Mouse (Mus musculus) forebrain, embryonic 16.5 days (tissue): ENCODE measurements around the gene Rab3d. TPM values are rescaled to one million over a fixed set of nuclear protein-coding genes. Genes with fewer than 3 reads are reported as not detected.

Experiments
- ATAC-seq: fragments of 200-750 bp; cut with Nextera tagmentation; 2 replicates; pipeline ENCODE4 v1.8.0; 2017; ENCODE audit warnings: mild to moderate bottlenecking, moderate library complexity
- H3K27ac ChIP-seq: fragments of 300-500 bp; sonication (generic); 2 replicates; pipeline ENCODE4 v1.5.1; 2014; ENCODE audit warnings: low read length, control low read depth
- H3K27me3 ChIP-seq: fragments of 300-500 bp; sonication (generic); replicated peaks from 2 replicates; pipeline ENCODE4 v1.6.1; 2014; ENCODE audit warnings: low read length; ENCODE audit not compliant: control insufficient read depth, insufficient read depth
- H3K36me3 ChIP-seq: fragments of 300-500 bp; sonication (generic); 2 replicates; pipeline ENCODE4 v1.6.1; 2014; ENCODE audit not compliant: control insufficient read depth, insufficient read depth
- H3K4me1 ChIP-seq: fragments of 300-500 bp; sonication (generic); replicated peaks from 2 replicates; pipeline ENCODE4 v1.6.1; 2014; ENCODE audit warnings: low read length; ENCODE audit not compliant: control insufficient read depth, insufficient read depth
- H3K4me2 ChIP-seq: fragments of 300-500 bp; sonication (generic); 2 replicates; pipeline ENCODE4 v1.6.1; 2014; ENCODE audit warnings: mild to moderate bottlenecking, low read length, control low read depth
- H3K4me3 ChIP-seq: fragments of 300-500 bp; sonication (generic); replicated peaks from 2 replicates; pipeline ENCODE4 v1.5.1; 2014; ENCODE audit warnings: mild to moderate bottlenecking, low read length, control low read depth
- H3K9ac ChIP-seq: fragments of 300-500 bp; sonication (generic); replicated peaks from 2 replicates; pipeline ENCODE4 v1.6.1; 2014; ENCODE audit warnings: low read depth, low read length, control low read depth
- H3K9me3 ChIP-seq: fragments of 300-500 bp; sonication (generic); 2 replicates; pipeline ENCODE4 v1.6.1; 2016; ENCODE audit warnings: low read length; ENCODE audit not compliant: control insufficient read depth
- WGBS: fragments of 180-500 bp; shearing (Covaris S2); extraction: QIAGEN DNeasy Blood & Tissue Kit; methylation state at CpG from one replicate; pipeline ENCODE4 v1.1.7; 2014; 5-methylcytosine and 5-hydroxymethylcytosine counted together
- polyA plus RNA-seq: library from polyadenylated mRNA; unstranded; fragments of >200 nt; fragmentation: Nextera tagmentation; extraction: Ambion mirVana; gene quantifications from 2 replicates; pipeline ENCODE4 v1.2.1, GENCODE M21; 2015

The Rab3d gene
- polyA plus RNA-seq, 1 experiment from 2014 or later = 37.4 TPM

DNA sequence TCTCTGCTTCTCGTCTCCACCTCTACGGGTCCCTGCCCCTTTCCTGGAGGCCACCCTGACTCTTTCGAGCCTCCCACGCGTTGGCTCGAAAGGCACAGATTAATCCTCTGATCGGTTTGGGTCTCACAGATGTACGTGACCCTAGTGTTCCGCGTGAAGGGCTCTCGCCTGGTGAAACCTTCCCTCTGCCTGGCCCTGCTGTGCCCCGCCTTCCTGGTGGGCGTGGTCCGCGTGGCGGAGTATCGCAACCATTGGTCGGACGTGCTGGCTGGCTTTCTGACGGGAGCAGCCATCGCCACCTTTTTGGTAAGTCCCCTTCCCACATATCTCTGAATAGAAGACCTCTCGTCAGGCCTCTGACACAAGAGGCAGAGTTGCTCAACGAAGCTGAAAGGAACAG is 26.3 kb upstream of the Rab3d start:
- no peak overlapping the region for H3K4me2 ChIP-seq
- H3K4me3 ChIP-seq = no peak overlapping the region
- H3K27ac ChIP-seq = no peak overlapping the region
- H3K27me3 ChIP-seq = peaks cover 3% of the 10 kb centered on the region; the same call in 1 of the 2 replicates
- ATAC-seq = 0 out of 2 replicates have a peak, but pooled peaks have one; percentile 16
- 22% methylated on average over 23 of the region's 23 CpGs for WGBS
- H3K36me3 ChIP-seq = peaks cover 12% of the 10 kb centered on the region; the same call in 1 of the 2 replicates
- no peaks in the 10 kb centered on the region for H3K4me1 ChIP-seq
- no peaks in the 10 kb centered on the region for H3K9me3 ChIP-seq
- no peak overlapping the region for H3K9ac ChIP-seq

DNA sequence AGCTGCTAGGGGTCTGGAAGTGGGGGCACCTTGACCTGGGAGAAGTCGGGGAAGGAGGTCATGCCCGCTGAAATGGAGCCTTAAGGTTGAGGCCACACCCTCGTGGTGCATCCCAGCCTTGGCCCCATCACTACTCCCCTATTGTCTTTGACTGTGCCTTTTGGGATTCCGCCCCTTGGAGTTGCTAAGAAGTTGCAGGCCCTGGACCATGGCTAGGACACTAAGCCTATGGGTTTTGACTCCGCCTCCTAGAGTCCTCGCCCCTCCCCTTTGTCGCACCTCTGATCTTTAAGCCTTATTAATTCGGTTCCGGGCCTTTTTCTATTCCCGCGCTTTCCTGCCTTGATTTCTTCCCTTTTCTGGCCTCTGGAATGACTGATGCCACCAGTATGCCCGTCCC is 25.6 kb upstream of the Rab3d start:
- Histone ChIP-seq H3K27me3 (peaks cover 3% of the 10 kb centered on the region; the same call in 1 of the 2 replicates), H3K27ac (no peak overlapping the region), H3K4me1 (peaks cover under 1% of the 10 kb centered on the region), H3K4me2 (no peak overlapping the region), H3K4me3 (no peak overlapping the region), H3K36me3 (peaks cover 12% of the 10 kb centered on the region; the same call in 1 of the 2 replicates), H3K9ac (no peak overlapping the region), H3K9me3 (no peaks in the 10 kb centered on the region)
- WGBS = 62% methylated on average over 12 of the region's 12 CpGs
- ATAC-seq = 0 out of 2 replicates have a peak, but pooled peaks have one; percentile 5

DNA sequence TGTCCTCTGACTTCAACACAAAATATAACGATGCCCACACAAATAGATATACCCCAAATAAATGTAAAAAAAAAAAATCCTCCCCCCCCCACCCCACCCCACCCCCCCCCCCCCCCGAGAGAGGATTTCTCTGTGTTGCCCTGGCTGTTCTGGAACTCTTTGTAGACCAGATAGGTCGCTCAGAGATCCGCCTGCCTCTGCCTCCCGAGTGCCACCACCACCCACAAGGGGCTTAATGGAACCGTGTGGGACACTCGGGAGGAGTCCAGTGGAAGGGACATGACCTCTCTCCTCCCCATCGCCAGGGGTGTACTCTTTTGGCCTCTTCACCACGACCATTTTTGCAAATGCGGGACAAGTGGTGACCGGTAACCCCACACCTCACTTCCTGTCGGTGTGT is 25.1 kb upstream of the Rab3d start:
- H3K27ac ChIP-seq = no peak overlapping the region
- peaks cover 7% of the 10 kb centered on the region for H3K4me1 ChIP-seq
- peaks cover 2% of the 10 kb centered on the region; the same call in 1 of the 2 replicates for H3K27me3 ChIP-seq
- ATAC-seq = no peak
- H3K36me3 ChIP-seq = peaks cover 12% of the 10 kb centered on the region; the same call in 1 of the 2 replicates
- no peaks in the 10 kb centered on the region for H3K9me3 ChIP-seq
- 84% methylated on average over 12 of the region's 12 CpGs for WGBS
- H3K4me3 ChIP-seq = no peak overlapping the region
- no peak overlapping the region for H3K4me2 ChIP-seq
- no peak overlapping the region for H3K9ac ChIP-seq

DNA sequence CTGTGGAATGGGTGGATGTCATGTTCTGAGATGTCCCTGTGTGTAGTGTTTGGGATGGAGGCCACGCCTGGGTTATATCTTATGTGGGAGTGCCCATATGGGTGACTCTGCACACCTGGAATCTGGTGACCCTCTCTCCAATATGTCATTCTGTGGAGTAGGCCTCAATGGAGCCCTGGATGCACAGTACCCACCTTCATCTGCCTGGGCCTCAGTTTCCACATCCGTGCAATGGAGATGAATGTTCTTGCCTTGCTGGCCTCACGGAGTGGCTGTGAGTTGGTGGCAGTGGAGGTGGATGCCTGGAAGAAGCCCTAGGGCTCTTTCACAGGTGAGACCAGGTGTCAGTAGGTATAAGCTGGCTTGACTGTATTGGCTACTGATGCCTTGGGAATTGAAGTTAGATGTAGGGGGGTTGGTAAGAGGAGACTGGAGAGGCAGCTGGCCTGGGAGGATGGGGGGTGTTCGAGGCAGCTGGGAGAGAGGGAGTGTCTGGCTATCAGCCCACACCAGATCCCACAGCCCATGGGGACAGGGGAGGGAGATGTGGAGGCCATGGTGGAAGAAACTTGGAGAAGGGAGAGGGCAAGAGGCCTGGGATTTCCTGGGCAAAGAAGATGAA is 20.4 kb upstream of the Rab3d start:
- H3K9ac ChIP-seq = no peak overlapping the region; the same call in none of the 2 replicates
- ATAC-seq = peak; percentile 2; the same call in 1 of the 2 replicates
- no peaks in the 10 kb centered on the region for H3K27me3 ChIP-seq
- H3K9me3 ChIP-seq = no peaks in the 10 kb centered on the region
- 87% methylated on average over 4 of the region's 4 CpGs for WGBS
- H3K4me3 ChIP-seq = peak overlapping the region; percentile 88
- H3K36me3 ChIP-seq = peaks cover 7% of the 10 kb centered on the region; the same call in 1 of the 2 replicates
- peak overlapping the region; percentile 66 for H3K4me2 ChIP-seq
- H3K4me1 ChIP-seq = peaks cover 17% of the 10 kb centered on the region
- H3K27ac ChIP-seq = no peak overlapping the region

DNA sequence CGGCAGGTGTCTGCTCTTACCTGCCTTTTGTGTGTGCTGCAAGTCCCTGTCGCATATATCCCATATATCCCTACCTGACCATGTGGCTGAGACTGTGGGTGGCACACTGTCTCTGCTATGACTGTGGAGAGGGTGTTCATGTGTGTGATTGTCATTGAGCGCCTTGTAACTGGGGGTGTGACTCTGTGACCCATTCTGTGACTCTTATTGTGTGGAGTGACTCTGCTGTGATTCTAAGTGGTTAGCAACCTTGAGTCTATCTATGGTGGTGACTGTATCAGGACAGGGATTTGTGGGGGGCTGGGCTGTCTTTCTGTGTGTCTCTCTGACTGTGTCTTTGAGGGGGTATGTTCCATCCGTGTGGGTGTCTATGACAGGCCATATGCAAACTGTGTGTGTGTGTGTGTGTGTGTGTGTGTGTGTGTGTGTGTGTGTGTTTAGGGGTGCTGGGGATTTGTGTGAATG is 19.8 kb upstream of the Rab3d start:
- Histone ChIP-seq H3K27ac (peak overlapping the region; percentile 41; the same call in 1 of the 2 replicates), H3K27me3 (no peaks in the 10 kb centered on the region), H3K4me1 (peaks cover 17% of the 10 kb centered on the region), H3K9ac (peak overlapping the region; percentile 92; the same call in 1 of the 2 replicates), H3K4me3 (peak overlapping the region; percentile 88), H3K9me3 (no peaks in the 10 kb centered on the region), H3K36me3 (peaks cover 7% of the 10 kb centered on the region; the same call in 1 of the 2 replicates), H3K4me2 (peak overlapping the region; percentile 66)
- peak; percentile 15 for ATAC-seq
- 71% methylated on average over 4 of the region's 4 CpGs for whole genome bisulfite sequencing

DNA sequence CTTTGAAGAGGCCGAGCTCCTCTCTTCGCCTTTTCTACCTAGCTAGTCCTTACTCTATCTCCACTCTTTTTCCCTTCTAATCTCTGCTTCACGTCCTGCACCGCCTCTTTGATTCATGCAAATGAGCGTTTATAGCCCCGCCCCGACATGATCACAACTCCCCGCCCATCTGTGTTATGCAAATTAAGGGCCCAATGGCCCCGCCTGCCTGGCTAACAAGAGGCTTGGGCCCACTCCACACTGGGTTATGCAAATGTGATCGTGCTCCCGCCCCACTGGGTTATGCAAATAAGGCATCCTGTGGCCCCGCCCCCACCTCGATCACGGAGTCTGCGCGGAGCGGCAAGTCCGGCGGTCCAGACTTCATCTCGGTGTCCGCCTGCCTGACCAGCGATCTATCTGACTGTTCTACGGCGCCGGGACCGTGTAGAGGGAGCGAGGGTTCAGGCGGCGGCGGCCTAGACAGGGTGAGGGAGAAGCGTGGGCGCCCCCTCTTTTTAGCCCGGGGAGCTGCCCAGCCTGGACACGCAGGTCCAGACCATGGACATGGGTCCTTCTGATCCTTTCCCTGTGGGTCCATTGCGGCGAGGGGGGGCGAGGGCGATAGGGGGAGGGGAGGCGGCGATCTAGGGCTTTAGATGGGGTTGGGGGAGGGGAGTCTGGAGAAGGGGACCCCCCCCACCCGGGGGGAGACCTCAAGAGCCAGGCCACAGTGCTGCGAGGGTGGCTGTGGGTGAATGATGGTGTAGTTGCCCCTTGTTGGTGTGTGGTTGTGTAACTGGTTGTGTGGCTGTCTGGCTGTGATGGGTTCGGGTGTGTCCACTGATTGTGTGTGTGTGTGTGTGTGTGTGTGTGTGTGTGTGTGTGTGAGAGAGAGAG is 18.9 kb upstream of the Rab3d start, which contains the start of gene Plppr2:
Plppr2 (plus strand) TSS at position 342 of the 879 bp plus-strand sequence.
- 2% methylated on average over 42 of the region's 43 CpGs for WGBS
- peak within 1 kb of the TSS; percentile 87 for H3K27ac ChIP-seq
- H3K27me3 ChIP-seq = no peaks in the 10 kb centered on the region
- H3K9ac ChIP-seq = peak within 1 kb of the TSS; percentile 92
- H3K4me3 ChIP-seq = peak within 1 kb of the TSS; percentile 88
- ATAC-seq = peak; percentile 90
- no peaks in the 10 kb centered on the region for H3K9me3 ChIP-seq
- peaks cover 7% of the 10 kb centered on the region; the same call in 1 of the 2 replicates for H3K36me3 ChIP-seq
- H3K4me2 ChIP-seq = peak within 1 kb of the TSS; percentile 66
- peaks cover 17% of the 10 kb centered on the region for H3K4me1 ChIP-seq

DNA sequence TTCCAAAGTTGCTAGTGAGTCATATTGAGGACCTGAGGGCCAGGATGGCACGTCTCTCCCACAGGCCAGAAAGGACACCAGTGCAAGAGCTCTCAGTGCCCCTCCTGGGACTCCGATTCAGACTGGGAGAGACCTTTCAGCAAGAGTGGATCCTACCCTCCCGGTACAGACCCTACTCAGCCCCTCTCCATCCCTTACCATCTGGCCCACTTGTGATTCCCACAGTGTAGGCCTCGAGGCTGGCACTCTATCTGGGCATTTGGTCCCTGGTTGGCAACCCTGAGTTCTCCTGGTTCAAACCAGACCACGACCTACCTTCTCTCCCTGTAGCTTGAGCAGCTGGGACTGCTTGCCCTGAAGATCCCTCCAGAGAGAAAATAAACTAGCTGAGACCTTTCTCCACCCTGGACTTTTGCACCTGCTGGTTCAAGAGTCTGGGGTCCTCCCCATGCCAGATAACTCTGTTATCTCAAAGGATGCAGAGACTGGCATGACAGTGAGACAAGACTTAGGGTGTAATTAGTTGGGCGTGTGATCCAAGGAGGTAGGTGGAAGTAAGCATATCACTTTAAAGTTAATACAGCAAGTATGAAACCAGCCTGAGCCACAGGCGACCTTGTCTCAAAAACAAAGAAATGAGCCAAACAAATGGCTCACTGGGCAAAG is 17.6 kb upstream of the Rab3d start:
- H3K4me2 ChIP-seq = no peak overlapping the region; the same call in 1 of the 2 replicates
- no peak overlapping the region for H3K27ac ChIP-seq
- no peaks in the 10 kb centered on the region for H3K9me3 ChIP-seq
- H3K9ac ChIP-seq = no peak overlapping the region
- H3K4me1 ChIP-seq = peaks cover 17% of the 10 kb centered on the region
- H3K36me3 ChIP-seq = 0 out of 2 replicates have a peak, but pooled peaks cover 2% of the 10 kb centered on the region
- WGBS = 90% methylated on average over 7 of the region's 7 CpGs
- no peaks in the 10 kb centered on the region for H3K27me3 ChIP-seq
- no peak overlapping the region for H3K4me3 ChIP-seq
- ATAC-seq = no peak

DNA sequence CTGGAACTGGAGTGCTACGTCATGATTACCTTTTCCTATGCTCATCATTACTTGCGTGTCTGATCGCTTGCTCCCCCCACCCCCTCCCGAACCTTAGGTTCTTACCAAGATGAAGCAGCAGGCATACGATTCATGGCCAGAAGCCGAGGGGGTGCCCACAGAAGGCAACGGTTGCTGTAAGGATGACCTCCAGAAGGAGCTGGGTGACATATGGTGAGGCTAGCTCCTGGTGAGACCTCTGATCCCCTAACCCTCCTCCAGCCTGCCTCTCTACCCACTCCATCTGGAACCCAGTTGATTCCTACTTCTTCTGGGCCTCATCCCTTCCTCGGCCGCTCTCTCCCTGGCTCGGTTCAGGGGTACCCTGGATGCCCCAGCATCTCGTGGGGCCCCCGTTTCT is 16.0 kb upstream of the Rab3d start:
- Histone ChIP-seq H3K4me1 (peaks cover 17% of the 10 kb centered on the region), H3K9ac (no peak overlapping the region), H3K36me3 (no peaks in the 10 kb centered on the region), H3K4me2 (no peak overlapping the region), H3K27ac (no peak overlapping the region), H3K9me3 (no peaks in the 10 kb centered on the region), H3K27me3 (no peaks in the 10 kb centered on the region), H3K4me3 (no peak overlapping the region)
- whole genome bisulfite sequencing = 91% methylated on average over 12 of the region's 12 CpGs
- no peak for ATAC-seq
